Mouse (Mus musculus) MEL (cell line): Measurements from ENCODE around the gene Mrvi1. TPM values are rescaled to one million over a fixed set of nuclear protein-coding genes. Genes with fewer than 3 reads are reported as not detected.

Experiments used
- DNase-seq: peaks from one replicate; pipeline ENCODE4 v3.0.0; 2011; ENCODE audit warnings: low read depth, low spot score
- H3K27ac ChIP-seq: 2 replicates; pipeline ENCODE4 v1.5.1; 2012; ENCODE audit warnings: low read depth, mild to moderate bottlenecking, control low read depth, low read length, moderate library complexity; ENCODE audit not compliant: control insufficient read depth
- H3K27me3 ChIP-seq, 2 experiments: fragments of 150-350 bp in 1 of 2; sonication (generic) in 1 of 2; 2 replicates each; pipeline ENCODE4 v1.6.1; 2012; ENCODE audit warnings: low read length in 2 of 2, mild to moderate bottlenecking in 2 of 2, improper control_type of control experiment in 1 of 2, moderate library complexity in 1 of 2; ENCODE audit not compliant: insufficient read depth in 2 of 2, control insufficient read depth in 1 of 2
- H3K36me3 ChIP-seq, 2 experiments: 2 replicates each; pipeline ENCODE4 v1.6.1; 2012 to 2014; ENCODE audit warnings: low read length in 2 of 2, improper control_type of control experiment in 1 of 2, inconsistent platforms in 1 of 2, mild to moderate bottlenecking in 1 of 2; ENCODE audit not compliant: insufficient read depth in 2 of 2, control insufficient read depth in 1 of 2
- H3K4me1 ChIP-seq, 2 experiments: fragments of 150-350 bp in 1 of 2; sonication (generic) in 1 of 2; 2 replicates each; pipeline ENCODE4 v1.6.1; 2012; ENCODE audit warnings: low read length in 2 of 2, improper control_type of control experiment in 1 of 2, mild to moderate bottlenecking in 1 of 2; ENCODE audit not compliant: insufficient read depth in 2 of 2, control insufficient read depth in 1 of 2
- H3K4me3 ChIP-seq, 2 experiments: fragments of 150-350 bp in 1 of 2; sonication (generic) in 1 of 2; 2 replicates each; pipeline ENCODE4 v1.5.1; 2012; ENCODE audit warnings: low read depth in 2 of 2, low read length in 2 of 2, mild to moderate bottlenecking in 2 of 2, moderate library complexity in 2 of 2, control low read depth in 1 of 2, improper control_type of control experiment in 1 of 2; ENCODE audit not compliant: control insufficient read depth in 1 of 2, insufficient read depth in 1 of 2
- H3K79me2 ChIP-seq: 2 replicates; pipeline ENCODE4 v1.6.1; 2012; ENCODE audit warnings: mild to moderate bottlenecking, low read length, moderate library complexity; ENCODE audit not compliant: control insufficient read depth, poor library complexity, insufficient read depth
- H3K9ac ChIP-seq: 2 replicates; pipeline ENCODE4 v1.6.1; 2012; ENCODE audit warnings: low read depth, mild to moderate bottlenecking, control low read depth, low read length, moderate library complexity; ENCODE audit not compliant: control insufficient read depth, poor library complexity, severe bottlenecking
- H3K9me3 ChIP-seq: fragments of 150-350 bp; sonication (generic); replicated peaks from 2 replicates; pipeline ENCODE4 v1.6.1; 2012; ENCODE audit warnings: mild to moderate bottlenecking, low read length, improper control_type of control experiment, moderate library complexity; ENCODE audit not compliant: insufficient read depth
- CHD2 ChIP-seq: IDR thresholded peaks from 2 replicates; pipeline ENCODE4 v1.6.1; 2011; ENCODE audit warnings: low read length, improper control_type of control experiment
- CTCF ChIP-seq, 3 experiments: IDR thresholded peaks in 2 of 3; conservative IDR thresholded peaks in 1 of 3; 2 replicates each; pipeline ENCODE4 v1.5.1; 2011 to 2012; ENCODE audit warnings: low read length in 3 of 3, low read depth in 2 of 3, mild to moderate bottlenecking in 2 of 3, improper control_type of control experiment in 1 of 3, inconsistent platforms in 1 of 3, mixed read lengths in 1 of 3, moderate library complexity in 1 of 3; ENCODE audit not compliant: control insufficient read depth in 1 of 3, insufficient read depth in 1 of 3, poor library complexity in 1 of 3, severe bottlenecking in 1 of 3
- E2F4 ChIP-seq: IDR thresholded peaks from 2 replicates; pipeline ENCODE4 v1.6.1; 2011; ENCODE audit warnings: low read depth, low read length, improper control_type of control experiment, borderline replicate concordance
- ELF1 ChIP-seq: IDR thresholded peaks from 2 replicates; pipeline ENCODE4 v1.6.1; 2014; ENCODE audit warnings: low read depth, mild to moderate bottlenecking, inconsistent platforms, low read length, improper control_type of control experiment, moderate library complexity
- EP300 ChIP-seq, 2 experiments: IDR thresholded peaks; 2 replicates each; pipeline ENCODE4 v1.6.1; 2011; ENCODE audit warnings: improper control_type of control experiment in 2 of 2, low read length in 2 of 2, low read depth in 1 of 2, mild to moderate bottlenecking in 1 of 2
- ETS1 ChIP-seq: IDR thresholded peaks from 2 replicates; pipeline ENCODE4 v1.6.1; 2012; ENCODE audit warnings: low read depth, mild to moderate bottlenecking, inconsistent platforms, low read length, improper control_type of control experiment, moderate library complexity
- JUND ChIP-seq: IDR thresholded peaks from 2 replicates; pipeline ENCODE4 v1.6.1; 2011; ENCODE audit warnings: low read depth, mild to moderate bottlenecking, improper control_type of control experiment, low read length
- MAX ChIP-seq: IDR thresholded peaks from 2 replicates; pipeline ENCODE4 v1.6.1; 2011; ENCODE audit warnings: low read length, improper control_type of control experiment
- MEF2A ChIP-seq: IDR thresholded peaks from 2 replicates; pipeline ENCODE4 v1.6.1; 2014; ENCODE audit warnings: low read depth, mild to moderate bottlenecking, inconsistent platforms, low read length, improper control_type of control experiment; ENCODE audit not compliant: poor library complexity, insufficient replicate concordance, severe bottlenecking; ENCODE audit errors: extremely low read depth
- MYB ChIP-seq: IDR thresholded peaks from 2 replicates; pipeline ENCODE4 v1.6.1; 2011; ENCODE audit warnings: mild to moderate bottlenecking, low read depth, low read length, improper control_type of control experiment
- MYC ChIP-seq: IDR thresholded peaks from 2 replicates; pipeline ENCODE4 v1.6.1; 2011; ENCODE audit warnings: low read depth, mild to moderate bottlenecking, low read length, improper control_type of control experiment, moderate library complexity
- POLR2A ChIP-seq, 2 experiments: IDR thresholded peaks; 2 replicates each; pipeline ENCODE4 v1.6.1; 2011 to 2012; ENCODE audit warnings: low read length in 2 of 2, mild to moderate bottlenecking in 2 of 2, control low read depth in 1 of 2, improper control_type of control experiment in 1 of 2, low read depth in 1 of 2, moderate library complexity in 1 of 2; ENCODE audit not compliant: control insufficient read depth in 1 of 2, insufficient read depth in 1 of 2, poor library complexity in 1 of 2
- POLR2AphosphoS2 ChIP-seq: IDR thresholded peaks from 2 replicates; pipeline ENCODE4 v1.6.1; 2011; ENCODE audit warnings: low read length, improper control_type of control experiment
- RAD21 ChIP-seq: IDR thresholded peaks from 2 replicates; pipeline ENCODE4 v1.6.1; 2011; ENCODE audit warnings: mild to moderate bottlenecking, low read depth, low read length, improper control_type of control experiment
- RCOR1 ChIP-seq: IDR thresholded peaks from 2 replicates; pipeline ENCODE4 v1.6.1; 2012; ENCODE audit warnings: low read depth, mild to moderate bottlenecking, inconsistent platforms, low read length, improper control_type of control experiment
- SIN3A ChIP-seq: IDR thresholded peaks from 2 replicates; pipeline ENCODE4 v1.6.1; 2012; ENCODE audit warnings: low read length, improper control_type of control experiment, inconsistent platforms
- SMC3 ChIP-seq: IDR thresholded peaks from 2 replicates; pipeline ENCODE4 v1.6.1; 2011; ENCODE audit warnings: low read depth, low read length, improper control_type of control experiment
- TAL1 ChIP-seq: IDR thresholded peaks from 2 replicates; pipeline ENCODE4 v1.6.1; 2012; ENCODE audit warnings: mild to moderate bottlenecking, inconsistent platforms, low read length, moderate library complexity, mixed read lengths
- UBTF ChIP-seq: IDR thresholded peaks from 2 replicates; pipeline ENCODE4 v1.6.1; 2012; ENCODE audit warnings: low read depth, mild to moderate bottlenecking, inconsistent platforms, low read length, improper control_type of control experiment, moderate library complexity, borderline replicate concordance; ENCODE audit not compliant: insufficient read depth
- USF2 ChIP-seq, 2 experiments: IDR thresholded peaks; 2 replicates each; pipeline ENCODE4 v1.6.1; 2011 to 2012; ENCODE audit warnings: improper control_type of control experiment in 2 of 2, low read length in 2 of 2, borderline replicate concordance in 1 of 2, inconsistent platforms in 1 of 2, low read depth in 1 of 2, mild to moderate bottlenecking in 1 of 2; ENCODE audit not compliant: insufficient read depth in 1 of 2
- ZC3H11A ChIP-seq: IDR thresholded peaks from 2 replicates; pipeline ENCODE4 v1.6.1; 2012; ENCODE audit warnings: low read depth, mild to moderate bottlenecking, inconsistent platforms, low read length, improper control_type of control experiment
- ZNF384 ChIP-seq: IDR thresholded peaks from 2 replicates; pipeline ENCODE4 v1.6.1; 2012; ENCODE audit warnings: low read depth, mild to moderate bottlenecking, inconsistent platforms, low read length, improper control_type of control experiment
- polyA plus RNA-seq, 2 experiments: library from polyadenylated mRNA; stranded (reverse) in 1 of 2; unstranded in 1 of 2; fragments of >175 nt in 1 of 2; fragments of >200 nt in 1 of 2; gene quantifications; 2 replicates each; pipeline versions ENCODE4 v1.2.1 to v1.2.4; 2012; ENCODE audit warnings: low replicate concordance in 2 of 2, low read depth in 1 of 2; ENCODE audit not compliant: insufficient read length in 2 of 2, insufficient read depth in 1 of 2, missing spikeins in 1 of 2
- total RNA-seq: library from RNA; depleted of rRNA; stranded (reverse); fragments of 300-350 nt; gene quantifications from 2 replicates; pipeline ENCODE4 v1.2.3, GENCODE M21; 2012

The Mrvi1 gene
- total and polyA plus RNA-seq, 3 experiments = 0.19 to 0.92 TPM; not detected in 1

DNA sequence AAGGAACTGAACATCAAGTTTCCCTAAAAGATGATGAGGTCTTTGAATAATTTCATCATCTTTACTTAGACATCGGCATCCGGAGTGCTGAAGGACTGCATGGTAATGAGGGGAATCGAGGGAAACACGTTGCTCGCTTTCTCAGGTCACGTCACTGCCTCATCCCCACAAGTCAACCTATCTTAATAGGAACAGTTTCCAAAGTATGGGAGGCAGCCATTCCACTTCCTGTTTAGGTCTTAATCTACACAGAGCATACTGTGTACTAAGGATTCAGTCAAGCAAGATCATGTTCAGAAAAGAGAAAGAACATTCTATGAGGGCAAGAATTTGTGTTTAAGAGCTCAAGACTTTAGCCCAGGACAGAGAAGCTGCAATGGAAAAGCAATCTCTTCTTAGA lies 34.6 kb downstream of the Mrvi1 start (continued):
- TF ChIP-seq MAX = no peak

DNA sequence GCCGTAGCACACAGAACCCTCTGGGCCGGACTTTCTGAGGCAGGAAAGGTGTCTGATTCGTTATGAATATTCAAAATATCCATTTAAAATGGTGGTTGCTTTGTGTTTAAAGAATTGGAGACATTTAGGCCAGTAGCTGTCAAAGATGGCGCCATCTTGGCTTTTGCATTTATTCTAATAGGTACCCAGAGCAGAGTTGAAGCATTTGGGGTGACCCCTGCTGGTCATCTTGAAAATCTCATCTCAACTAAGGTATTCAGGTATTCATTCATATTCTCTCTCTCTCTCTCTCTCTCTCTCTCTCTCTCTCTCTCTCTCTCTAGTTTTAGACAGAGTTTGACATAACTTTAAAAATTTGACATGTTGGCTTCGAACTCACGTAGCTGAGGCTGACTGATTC lies 35.5 kb downstream of the Mrvi1 start:
- Histone ChIP-seq H3K9ac (no peak overlapping the region), H3K4me1 (peaks cover 14 to 21% of the 10 kb centered on the region in 2 experiments), H3K4me3 (no peak overlapping the region), H3K79me2 (no peaks in the 10 kb centered on the region), H3K36me3 (peaks cover 0 to 16% of the 10 kb centered on the region in 2 experiments; a peak in 2 of 4 replicates), H3K9me3 (no peaks in the 10 kb centered on the region), H3K27me3 (no peaks in the 10 kb centered on the region), H3K27ac (no peak overlapping the region)
- TF ChIP-seq MYC (no peak), USF2 (IDR thresholded peaks at IDR 0.05; ENCODE audit: borderline replicate concordance in 1 of 2, insufficient read depth in 1 of 2, low read depth in 1 of 2, low read length in 2 of 2) (no peak), ZC3H11A (peak; percentile 58), CTCF (IDR thresholded peaks at IDR 0.05 in 2 of 3, conservative IDR thresholded peaks at IDR 0.05 in 1 of 3; ENCODE audit: control insufficient read depth in 1 of 3, insufficient read depth in 1 of 3, low read depth in 2 of 3, low read length in 3 of 3, poor library complexity in 1 of 3, severe bottlenecking in 1 of 3) (peak; percentile 25 to 71 (median 33); a peak in 4 of 6 replicates), JUND (0 out of 2 replicates have a peak, but pooled peaks have one; percentile 22), POLR2A (IDR thresholded peaks at IDR 0.05; ENCODE audit: control insufficient read depth in 1 of 2, insufficient read depth in 1 of 2, low read depth in 1 of 2, low read length in 2 of 2, poor library complexity in 1 of 2) (no peak), TAL1 (no peak), MEF2A (no peak), RAD21 (peak; percentile 64), EP300 (IDR thresholded peaks at IDR 0.05; ENCODE audit: low read depth in 1 of 2, low read length in 2 of 2) (no peak), CHD2 (no peak), ZNF384 (no peak), E2F4 (no peak), MAX (no peak), ELF1 (no peak), UBTF (no peak), RCOR1 (no peak), MYB (no peak), ETS1 (no peak), POLR2AphosphoS2 (no peak), SIN3A (0 out of 2 replicates have a peak, but pooled peaks have one; percentile 24), SMC3 (peak; percentile 70)
- DNase-seq = peak; percentile 79
